Mouse (Mus musculus) mammary gland, adult 2 months (tissue): ENCODE data around the gene OR5BS1P. TPM values are rescaled to one million over a fixed set of nuclear protein-coding genes. Genes with fewer than 3 reads are reported as not detected.

ENCODE experiments used
- polyA plus RNA-seq: library from polyadenylated mRNA; depleted of rRNA; stranded (reverse); fragments of >200 nt; gene quantifications from 2 replicates; pipeline ENCODE4 v1.2.3, GENCODE M21; 2012; ENCODE audit warnings: low replicate concordance; rRNA removed

The OR5BS1P gene
- not detected in 2 replicates for polyA plus RNA-seq

DNA sequence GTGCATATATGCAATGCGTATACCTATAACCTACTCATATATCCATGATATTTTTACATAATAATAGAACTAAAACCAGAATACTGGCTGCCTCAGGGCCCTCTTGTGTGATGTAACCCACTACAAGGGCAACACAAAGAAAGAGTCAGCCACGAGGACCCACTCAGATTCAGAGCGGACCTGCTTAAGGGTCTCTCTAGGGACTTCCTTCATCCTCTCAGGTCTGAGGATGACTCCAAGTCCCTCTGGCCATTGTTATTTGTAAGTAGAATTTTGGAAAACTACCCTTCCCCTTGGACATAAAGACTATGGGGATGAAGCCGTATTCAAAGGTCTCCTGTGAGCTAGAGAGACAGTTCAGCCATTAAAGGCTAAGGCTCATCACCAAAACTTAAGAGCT lies at the start of gene OR5BS1P:
Gene OR5BS1P (plus strand): TSS at position 301 of the 400 bp plus-strand sequence.

DNA sequence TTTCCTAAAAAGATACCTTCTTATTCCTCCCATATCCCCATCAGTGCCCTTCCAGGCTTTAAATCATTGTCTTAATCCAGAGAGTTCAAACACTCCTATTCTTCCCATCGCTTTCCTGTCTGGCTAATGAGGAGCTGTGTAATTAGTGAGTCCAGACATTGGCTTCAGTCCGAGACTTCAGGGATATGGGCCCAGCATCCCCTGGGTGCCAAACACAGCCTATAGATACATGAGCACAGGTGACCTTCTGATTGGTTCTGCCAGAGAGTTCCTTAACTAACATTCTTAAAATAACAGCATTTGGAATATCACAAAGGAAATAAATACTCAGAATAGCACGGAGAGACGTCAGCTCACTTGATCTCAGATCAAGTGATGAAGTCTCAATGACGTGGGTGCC lies 38.8 kb upstream of the OR5BS1P start, which contains the start of gene Olfr282:
Gene Olfr282 (plus strand): TSS at position 301 of the 400 bp plus-strand sequence.

DNA sequence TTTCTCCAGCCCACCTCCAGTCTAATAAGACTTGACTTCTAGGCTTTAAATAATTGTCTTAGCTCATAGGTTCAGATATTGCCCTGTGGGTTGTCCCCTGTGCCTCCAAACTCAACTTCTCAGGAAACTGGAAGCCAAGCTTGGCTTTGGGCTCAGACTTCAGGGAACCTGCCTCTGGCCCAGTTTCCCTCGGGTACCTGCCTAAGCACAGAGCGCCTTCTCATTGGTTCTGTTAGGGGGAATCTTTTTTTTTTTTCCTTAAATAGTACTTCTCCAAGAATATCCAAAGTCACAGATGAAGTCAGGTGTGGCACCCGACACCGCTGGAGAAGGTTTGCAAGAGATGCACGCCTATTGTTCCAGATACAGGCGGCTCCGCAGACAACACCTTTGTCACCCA lies 17.4 kb upstream of the OR5BS1P start, which contains the start of gene Olfr281:
Gene Olfr281 (plus strand): TSS at position 301 of the 400 bp plus-strand sequence.

DNA sequence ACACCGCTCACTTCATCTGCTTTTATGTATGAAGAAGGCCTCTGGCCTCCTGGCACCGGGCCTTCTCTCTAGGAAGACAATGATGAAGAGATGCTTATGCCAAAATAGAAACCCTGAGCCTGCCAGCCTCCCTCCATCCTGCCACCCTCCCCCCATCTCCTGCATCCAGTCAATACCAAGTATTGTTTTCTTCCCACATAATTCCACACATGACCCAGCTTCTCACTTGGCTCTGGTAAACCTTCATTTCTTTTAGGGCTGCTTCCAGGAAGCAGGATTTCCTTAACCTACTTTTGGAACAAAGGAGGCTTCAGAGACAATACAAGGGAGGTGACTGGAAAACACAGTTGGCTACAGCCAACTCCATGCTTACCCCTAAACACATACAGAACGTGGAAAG lies 13.0 kb downstream of the OR5BS1P start, which contains the start of gene Lalba:
Gene Lalba (minus strand): TSS at position 21 of the 400 bp plus-strand sequence.

DNA sequence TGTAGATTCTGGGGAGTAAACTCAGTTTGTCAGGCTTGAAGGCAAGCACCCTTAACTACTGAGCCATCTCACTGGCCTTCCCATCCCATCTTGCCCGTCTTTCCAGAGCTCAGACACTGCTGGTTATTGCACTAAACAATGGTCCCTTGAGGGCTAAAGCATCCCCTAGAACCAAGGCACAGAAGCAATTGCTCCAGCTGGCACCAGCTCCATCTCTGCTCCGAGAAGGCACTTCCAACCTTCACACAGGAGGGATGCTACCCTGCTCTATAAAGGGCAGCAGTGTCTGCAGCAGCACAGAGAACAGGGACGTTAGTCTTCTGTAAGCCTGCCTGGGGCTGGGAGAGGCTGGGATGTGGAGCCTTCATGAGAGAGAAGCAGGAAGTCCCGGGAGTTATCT lies 22.4 kb downstream of the OR5BS1P start, which contains the start of gene Olfr279:
Gene Olfr279 (plus strand): TSS at position 301 of the 400 bp plus-strand sequence.

Other genes with a start within 250 kb of the OR5BS1P start
- not detected in 2 replicates for gene Gm44579, start 248.9 kb upstream of the OR5BS1P start, polyA plus RNA-seq
- not detected in 2 replicates for gene Olfr287, start 248.8 kb upstream of the OR5BS1P start, polyA plus RNA-seq
- not detected in 2 replicates for gene Olfr286, start 235.4 kb upstream of the OR5BS1P start, polyA plus RNA-seq
- not detected in 2 replicates for gene H1fnt, start 212.6 kb upstream of the OR5BS1P start, polyA plus RNA-seq
- 1.3 and 3.5 TPM in 2 replicates for gene Zfp641, start 173.7 kb upstream of the OR5BS1P start, polyA plus RNA-seq
- not detected in 2 replicates for gene Olfr285, start 152.5 kb upstream of the OR5BS1P start, polyA plus RNA-seq
- gene Olfr284, start 128.9 kb upstream of the OR5BS1P start, polyA plus RNA-seq = not detected in 2 replicates
- gene Olfr283, start 89.0 kb upstream of the OR5BS1P start, polyA plus RNA-seq = not detected in 2 replicates
- gene Olfr282, start 38.7 kb upstream of the OR5BS1P start, polyA plus RNA-seq = not detected in 2 replicates
- gene Olfr281, start 17.3 kb upstream of the OR5BS1P start, polyA plus RNA-seq = not detected in 2 replicates
- 2.3 and 13.5 TPM in 2 replicates for gene Lalba, start 12.8 kb downstream of the OR5BS1P start, polyA plus RNA-seq
- gene Olfr279, start 22.5 kb downstream of the OR5BS1P start, polyA plus RNA-seq = not detected in 2 replicates
- gene Kansl2, start 64.4 kb downstream of the OR5BS1P start, polyA plus RNA-seq = 30.3 and 43.2 TPM in 2 replicates
- 8.2 and 16.5 TPM in 2 replicates for gene Ccnt1, start 101.0 kb downstream of the OR5BS1P start, polyA plus RNA-seq
- gene 4930415O20Rik, start 101.1 kb downstream of the OR5BS1P start, polyA plus RNA-seq = 0.36 TPM in 1 of 2 replicates, not detected in the other
- 96.7 and 104 TPM in 2 replicates for gene Adcy6, start 140.2 kb downstream of the OR5BS1P start, polyA plus RNA-seq
- 69.4 and 133 TPM in 2 replicates for gene Cacnb3, start 160.9 kb downstream of the OR5BS1P start, polyA plus RNA-seq
- 27.5 and 29.8 TPM in 2 replicates for gene Ddx23, start 193.0 kb downstream of the OR5BS1P start, polyA plus RNA-seq
- 3.1 and 5.1 TPM in 2 replicates for gene Rnd1, start 207.6 kb downstream of the OR5BS1P start, polyA plus RNA-seq
- 0.23 TPM in 1 of 2 replicates, not detected in the other for gene Ccdc65, start 238.3 kb downstream of the OR5BS1P start, polyA plus RNA-seq